In genomic region chr2:76386531-76386930, GRCm38 (mm10) we compare ENCODE assay signal across 24 mouse cellular contexts. TPM values are rescaled to one million over a fixed set of nuclear protein-coding genes. Genes with fewer than 3 reads are reported as not detected.
A peak's percentile ranks its signal among the peaks of the same experiment; 100 is the strongest.
DNase-seq lines count a peak whose midpoint lies in the region; ATAC-seq lines count a peak whose summit lies in the region.
"Had no signal": no experiment of that assay in that cellular context is flagged by ENCODE, and none has a peak within 500 bp of the region (broad histone marks: within the 10 kb centered on the region; RNA-seq: fewer than 3 reads in every experiment).

No protein-coding gene starts in this region.

- no peak overlapping the region for H3K9ac ChIP-seq in heart, embryonic 11.5 days (ENCODE audit: low read depth, low read length)
- H3K9ac ChIP-seq in midbrain, embryonic 11.5 days (ENCODE audit: low read length), result no peak overlapping the region
- H3K9ac ChIP-seq in neural tube, embryonic 15.5 days (replicated peaks), result no peak overlapping the region

- no peaks in the 10 kb centered on the region for H3K4me1 ChIP-seq in heart, embryonic 11.5 days (ENCODE audit: control insufficient read depth, insufficient read depth, low read length)
- no peaks in the 10 kb centered on the region; the same call in 1 of the 2 replicates for H3K4me1 ChIP-seq in midbrain, embryonic 11.5 days (ENCODE audit: control insufficient read depth, insufficient read depth, low read length)
- peaks cover 6% of the 10 kb centered on the region for H3K4me1 ChIP-seq in midbrain, embryonic 10.5 days
- no peaks in the 10 kb centered on the region for H3K4me1 ChIP-seq in neural tube, embryonic 15.5 days

- peak; percentile 24 for DNase-seq in heart, adult 11 months
- DNase-seq in midbrain, embryonic 11.5 days (ENCODE audit: low spot score, missing footprints), result peak; percentile 67
- DNase-seq in midbrain, embryonic 10.5 days (ENCODE audit: low spot score), result no peak
- peak; percentile 64 for DNase-seq in A20 (ENCODE audit: low read depth, low spot score)
- DNase-seq: adrenal gland, adult 2 months; adrenal gland, adult 8-10 months; adrenal gland, postnatal 10 days; adrenal gland, postnatal 14 days; adrenal gland, postnatal 25 days; adrenal gland, postnatal 36 days; B cell, adult 2 months; cerebellum, adult 11 months; cerebellum, adult 11-12 months; cerebellum, adult 18-20 months; cerebellum, adult 2 months had no signal

- no peak overlapping the region for H3K4me3 ChIP-seq in heart, embryonic 11.5 days (ENCODE audit: low read depth, low read length)
- no peak overlapping the region for H3K4me3 ChIP-seq in midbrain, embryonic 11.5 days (ENCODE audit: low read depth, low read length)
- H3K4me3 ChIP-seq in midbrain, embryonic 10.5 days, result no peak overlapping the region
- H3K4me3 ChIP-seq in neural tube, embryonic 15.5 days (replicated peaks), result no peak overlapping the region

- no peaks in the 10 kb centered on the region for H3K9me3 ChIP-seq in heart, embryonic 11.5 days (replicated peaks; ENCODE audit: control insufficient read depth, low read length)
- no peaks in the 10 kb centered on the region for H3K9me3 ChIP-seq in midbrain, embryonic 11.5 days (ENCODE audit: control insufficient read depth, low read length)
- H3K9me3 ChIP-seq in midbrain, embryonic 10.5 days (replicated peaks), result no peaks in the 10 kb centered on the region
- no peaks in the 10 kb centered on the region for H3K9me3 ChIP-seq in neural tube, embryonic 15.5 days (replicated peaks)
- H3K9me3 ChIP-seq: G1E had no signal

- H3K27ac ChIP-seq in heart, embryonic 11.5 days (ENCODE audit: low read depth, low read length), result no peak overlapping the region
- H3K27ac ChIP-seq in midbrain, embryonic 11.5 days (ENCODE audit: low read depth, low read length), result no peak overlapping the region
- no peak overlapping the region for H3K27ac ChIP-seq in midbrain, embryonic 10.5 days (replicated peaks)
- no peak overlapping the region for H3K27ac ChIP-seq in neural tube, embryonic 15.5 days (replicated peaks)

- no peak for ATAC-seq in heart, embryonic 11.5 days (replicated peaks; ENCODE audit: insufficient number of reproducible peaks, low FRiP score, low TSS enrichment)
- ATAC-seq in midbrain, embryonic 11.5 days (ENCODE audit: low FRiP score), result no peak
- no peak for ATAC-seq in neural tube, embryonic 15.5 days (ENCODE audit: low FRiP score)
- ATAC-seq: activated CD4-positive, CD25-positive, alpha-beta regulatory T cell, adult 4 months; CD4-positive, CD25-positive, alpha-beta regulatory T cell, adult 4 months; Patski had no signal

- no peak overlapping the region for H3K4me2 ChIP-seq in heart, embryonic 11.5 days
- no peak overlapping the region for H3K4me2 ChIP-seq in midbrain, embryonic 11.5 days
- H3K4me2 ChIP-seq in neural tube, embryonic 15.5 days, result no peak overlapping the region

- H3K27me3 ChIP-seq in heart, embryonic 11.5 days (ENCODE audit: control insufficient read depth, insufficient read depth, low read length), result no peaks in the 10 kb centered on the region
- H3K27me3 ChIP-seq in midbrain, embryonic 11.5 days (ENCODE audit: control insufficient read depth, insufficient read depth, low read length), result no peaks in the 10 kb centered on the region
- H3K27me3 ChIP-seq in midbrain, embryonic 10.5 days (ENCODE audit: low read depth, poor library complexity, severe bottlenecking), result no peaks in the 10 kb centered on the region
- no peaks in the 10 kb centered on the region for H3K27me3 ChIP-seq in neural tube, embryonic 15.5 days (replicated peaks)
- H3K27me3 ChIP-seq: CH12.LX, Patski had no signal

- H3K36me3 ChIP-seq in heart, embryonic 11.5 days (ENCODE audit: control insufficient read depth, insufficient read depth, low read length), result peaks cover 2% of the 10 kb centered on the region; the same call in 1 of the 2 replicates
- H3K36me3 ChIP-seq in midbrain, embryonic 11.5 days (ENCODE audit: control insufficient read depth, insufficient read depth, low read length), result peaks cover 3% of the 10 kb centered on the region
- peaks cover 57% of the 10 kb centered on the region for H3K36me3 ChIP-seq in midbrain, embryonic 10.5 days
- peaks cover 24% of the 10 kb centered on the region for H3K36me3 ChIP-seq in neural tube, embryonic 15.5 days

RNA-seq across cellular contexts. Expression of gene Rbm45, which starts 16.7 kb away (rescaled TPM):
- 11.0 and 11.4 TPM in 2 replicates for polyA plus RNA-seq in heart, embryonic 11.5 days (2014; fragmentation: Nextera tagmentation; extraction: Ambion mirVana)
- polyA plus RNA-seq in midbrain, embryonic 11.5 days (2014; fragmentation: Nextera tagmentation; extraction: Ambion mirVana), result 17.3 and 17.5 TPM in 2 replicates
- polyA plus RNA-seq in midbrain, embryonic 10.5 days (2016; fragmentation: Nextera tagmentation; extraction: Ambion mirVana), result 19.7 and 20.2 TPM in 2 replicates
- polyA plus RNA-seq in neural tube, embryonic 15.5 days (2015; fragmentation: Nextera tagmentation; extraction: Ambion mirVana), result 15.2 and 17.6 TPM in 2 replicates

RNA-seq across cellular contexts. Expression of gene Osbpl6, which starts 19.8 kb away (rescaled TPM):
- 5.9 TPM in 2 replicates for polyA plus RNA-seq in heart, embryonic 11.5 days (2014; fragmentation: Nextera tagmentation; extraction: Ambion mirVana)
- 10.9 and 11.1 TPM in 2 replicates for polyA plus RNA-seq in midbrain, embryonic 11.5 days (2014; fragmentation: Nextera tagmentation; extraction: Ambion mirVana)
- 10.8 and 11.0 TPM in 2 replicates for polyA plus RNA-seq in midbrain, embryonic 10.5 days (2016; fragmentation: Nextera tagmentation; extraction: Ambion mirVana)
- 35.1 and 35.9 TPM in 2 replicates for polyA plus RNA-seq in neural tube, embryonic 15.5 days (2015; fragmentation: Nextera tagmentation; extraction: Ambion mirVana)
- polyA plus RNA-seq: activated CD4-positive, CD25-positive, alpha-beta regulatory T cell, adult 4 months; G1E had no signal

RNA-seq across cellular contexts. Expression of gene Cyct, which starts 26.3 kb away (rescaled TPM):
- 0.26 and 0.61 TPM in 2 replicates for polyA plus RNA-seq in heart, embryonic 11.5 days (2014; fragmentation: Nextera tagmentation; extraction: Ambion mirVana)
- polyA plus RNA-seq in midbrain, embryonic 11.5 days (2014; fragmentation: Nextera tagmentation; extraction: Ambion mirVana), result not detected in 2 replicates
- polyA plus RNA-seq in midbrain, embryonic 10.5 days (2016; fragmentation: Nextera tagmentation; extraction: Ambion mirVana), result not detected in 2 replicates
- polyA plus RNA-seq in neural tube, embryonic 15.5 days (2015; fragmentation: Nextera tagmentation; extraction: Ambion mirVana), result 0.33 TPM in 1 of 2 replicates, not detected in the other
- polyA plus RNA-seq: activated CD4-positive, CD25-positive, alpha-beta regulatory T cell, adult 4 months; adrenal gland, adult 2 months; brain, embryonic 14.5 days; C2C12; CD4-positive, CD25-positive, alpha-beta regulatory T cell, adult 4 months; cerebellum, adult 2 months; G1E; Patski had no signal

RNA-seq across cellular contexts. Expression of gene Pde11a, which starts 48.0 kb away (rescaled TPM):
- 0.11 and 0.13 TPM in 2 replicates for polyA plus RNA-seq in heart, embryonic 11.5 days (2014; fragmentation: Nextera tagmentation; extraction: Ambion mirVana)
- 0.12 TPM in 1 of 2 replicates, not detected in the other for polyA plus RNA-seq in midbrain, embryonic 11.5 days (2014; fragmentation: Nextera tagmentation; extraction: Ambion mirVana)
- polyA plus RNA-seq in midbrain, embryonic 10.5 days (2016; fragmentation: Nextera tagmentation; extraction: Ambion mirVana), result 0.14 and 0.51 TPM in 2 replicates
- polyA plus RNA-seq in neural tube, embryonic 15.5 days (2015; fragmentation: Nextera tagmentation; extraction: Ambion mirVana), result 2.9 and 3.1 TPM in 2 replicates
- polyA plus RNA-seq: adrenal gland, adult 2 months; C2C12 had no signal
